Mouse (Mus musculus): ENCODE data around the gene Tardbp. TPM values are rescaled to one million over a fixed set of nuclear protein-coding genes. Genes with fewer than 3 reads are reported as not detected.

The Tardbp gene
- polyA plus RNA-seq, 1 experiment: 276 TPM

GRCm38 (mm10) chr4:148604141-148604540 is 22.7 kb downstream of the Tardbp start:
- H3K27me3 ChIP-seq (ENCODE audit: control insufficient read depth, insufficient read depth, low read length): no peaks in the 10 kb centered on the region
- DNase-seq: no peak
- no peaks in the 10 kb centered on the region for H3K4me1 ChIP-seq (ENCODE audit: control insufficient read depth, insufficient read depth, low read length)
- no peak for TF ChIP-seq POLR2A (IDR thresholded peaks at IDR 0.05; ENCODE audit: borderline replicate concordance, insufficient read depth, low read length)
- TF ChIP-seq CTCF (IDR thresholded peaks at IDR 0.05; ENCODE audit: borderline replicate concordance, insufficient read depth, low read depth, low read length): no peak
- H3K4me3 ChIP-seq (replicated peaks; ENCODE audit: insufficient read depth, low read depth, low read length): no peak overlapping the region
- 72% methylated on average over 7 of the region's 7 CpGs for WGBS
- no peak overlapping the region for H3K27ac ChIP-seq (ENCODE audit: insufficient read depth, low read length)

GRCm38 (mm10) chr4:148603376-148604139 is 23.3 kb downstream of the Tardbp start:
- no peak overlapping the region for H3K4me3 ChIP-seq (replicated peaks; ENCODE audit: insufficient read depth, low read depth, low read length)
- no peak for TF ChIP-seq CTCF (IDR thresholded peaks at IDR 0.05; ENCODE audit: borderline replicate concordance, insufficient read depth, low read depth, low read length)
- no peak for TF ChIP-seq POLR2A (IDR thresholded peaks at IDR 0.05; ENCODE audit: borderline replicate concordance, insufficient read depth, low read length)
- DNase-seq: no peak
- no peaks in the 10 kb centered on the region for H3K27me3 ChIP-seq (ENCODE audit: control insufficient read depth, insufficient read depth, low read length)
- WGBS: 71% methylated on average over 10 of the region's 10 CpGs
- H3K27ac ChIP-seq (ENCODE audit: insufficient read depth, low read length): no peak overlapping the region
- no peaks in the 10 kb centered on the region for H3K4me1 ChIP-seq (ENCODE audit: control insufficient read depth, insufficient read depth, low read length)

GRCm38 (mm10) chr4:148602357-148603120 is 24.3 kb downstream of the Tardbp start, which contains the start of gene Masp2:
Gene Masp2, plus strand, starts transcription at chr4:148602554.
- H3K27me3 ChIP-seq (ENCODE audit: control insufficient read depth, insufficient read depth, low read length): no peaks in the 10 kb centered on the region
- TF ChIP-seq CTCF (IDR thresholded peaks at IDR 0.05; ENCODE audit: borderline replicate concordance, insufficient read depth, low read depth, low read length) (no peak), POLR2A (IDR thresholded peaks at IDR 0.05; ENCODE audit: borderline replicate concordance, insufficient read depth, low read length) (no peak)
- H3K27ac ChIP-seq (ENCODE audit: insufficient read depth, low read length): no peak within 1 kb of the TSS
- no peak within 1 kb of the TSS for H3K4me3 ChIP-seq (replicated peaks; ENCODE audit: insufficient read depth, low read depth, low read length)
- H3K4me1 ChIP-seq (ENCODE audit: control insufficient read depth, insufficient read depth, low read length): no peaks in the 10 kb centered on the region
- no peak for DNase-seq
- 91% methylated on average over 14 of the region's 14 CpGs for WGBS

- H3K27me3 ChIP-seq (ENCODE audit: control insufficient read depth, insufficient read depth, low read length): no peaks in the 10 kb centered on the region
- WGBS: 83% methylated on average over 4 of the region's 4 CpGs
- no peaks in the 10 kb centered on the region for H3K4me1 ChIP-seq (ENCODE audit: control insufficient read depth, insufficient read depth, low read length)
- H3K4me3 ChIP-seq (replicated peaks; ENCODE audit: insufficient read depth, low read depth, low read length): no peak overlapping the region
- DNase-seq: no peak
- H3K27ac ChIP-seq (ENCODE audit: insufficient read depth, low read length): no peak overlapping the region
- TF ChIP-seq CTCF (IDR thresholded peaks at IDR 0.05; ENCODE audit: borderline replicate concordance, insufficient read depth, low read depth, low read length): no peak
- TF ChIP-seq POLR2A (IDR thresholded peaks at IDR 0.05; ENCODE audit: borderline replicate concordance, insufficient read depth, low read length): no peak
These were observed 24.9 kb downstream of the Tardbp start for GRCm38 (mm10) chr4:148601871-148602270.

- no peak overlapping the region for H3K27ac ChIP-seq (ENCODE audit: insufficient read depth, low read length)
- 85% methylated on average over 4 of the region's 4 CpGs for WGBS
- H3K4me3 ChIP-seq (replicated peaks; ENCODE audit: insufficient read depth, low read depth, low read length): no peak overlapping the region
- no peaks in the 10 kb centered on the region for H3K4me1 ChIP-seq (ENCODE audit: control insufficient read depth, insufficient read depth, low read length)
- no peak for DNase-seq
- no peak for TF ChIP-seq POLR2A (IDR thresholded peaks at IDR 0.05; ENCODE audit: borderline replicate concordance, insufficient read depth, low read length)
- no peak for TF ChIP-seq CTCF (IDR thresholded peaks at IDR 0.05; ENCODE audit: borderline replicate concordance, insufficient read depth, low read depth, low read length)
- no peaks in the 10 kb centered on the region for H3K27me3 ChIP-seq (ENCODE audit: control insufficient read depth, insufficient read depth, low read length)
These were observed 26.5 kb downstream of the Tardbp start for GRCm38 (mm10) chr4:148600316-148600715.

GRCm38 (mm10) chr4:148598826-148599225 is 28.0 kb downstream of the Tardbp start:
- 95% methylated on average over 12 of the region's 12 CpGs for WGBS
- Histone ChIP-seq H3K4me3 (replicated peaks; ENCODE audit: insufficient read depth, low read depth, low read length) (no peak overlapping the region), H3K27me3 (ENCODE audit: control insufficient read depth, insufficient read depth, low read length) (no peaks in the 10 kb centered on the region), H3K4me1 (ENCODE audit: control insufficient read depth, insufficient read depth, low read length) (peaks cover 5% of the 10 kb centered on the region), H3K27ac (ENCODE audit: insufficient read depth, low read length) (no peak overlapping the region)
- TF ChIP-seq POLR2A (IDR thresholded peaks at IDR 0.05; ENCODE audit: borderline replicate concordance, insufficient read depth, low read length): no peak
- TF ChIP-seq CTCF (IDR thresholded peaks at IDR 0.05; ENCODE audit: borderline replicate concordance, insufficient read depth, low read depth, low read length): no peak
- DNase-seq: no peak

GRCm38 (mm10) chr4:148596731-148597130 is 30.1 kb downstream of the Tardbp start:
- H3K4me1 ChIP-seq (ENCODE audit: control insufficient read depth, insufficient read depth, low read length): peaks cover 17% of the 10 kb centered on the region
- no peak for DNase-seq
- WGBS: 97% methylated on average over 3 of the region's 3 CpGs
- no peak overlapping the region for H3K27ac ChIP-seq (ENCODE audit: insufficient read depth, low read length)
- TF ChIP-seq CTCF (IDR thresholded peaks at IDR 0.05; ENCODE audit: borderline replicate concordance, insufficient read depth, low read depth, low read length) (no peak), POLR2A (IDR thresholded peaks at IDR 0.05; ENCODE audit: borderline replicate concordance, insufficient read depth, low read length) (no peak)
- no peaks in the 10 kb centered on the region for H3K27me3 ChIP-seq (ENCODE audit: control insufficient read depth, insufficient read depth, low read length)
- no peak overlapping the region for H3K4me3 ChIP-seq (replicated peaks; ENCODE audit: insufficient read depth, low read depth, low read length)

Data from cerebellum, adult 2 months (tissue).